Mouse (Mus musculus): Measurements from ENCODE around the gene Slc1a1. TPM values are rescaled to one million over a fixed set of nuclear protein-coding genes. Genes with fewer than 3 reads are reported as not detected.

The Slc1a1 gene
- polyA plus RNA-seq, 2 experiments, result 0.81 to 1.1 TPM

GRCm38 (mm10) chr19:28914598-28914997 lies 79.7 kb downstream of the Slc1a1 start:
- no peaks in the 10 kb centered on the region for H3K9me3 ChIP-seq (ENCODE audit: control insufficient read depth, low read length)
- no peaks in the 10 kb centered on the region for H3K27me3 ChIP-seq (ENCODE audit: control insufficient read depth, insufficient read depth, low read length)
- DNase-seq (ENCODE audit: low spot score), result no peak
- H3K4me1 ChIP-seq (ENCODE audit: control insufficient read depth, insufficient read depth, low read length), result no peaks in the 10 kb centered on the region; the same call in 1 of the 2 replicates
- no peak for TF ChIP-seq POLR2A (IDR thresholded peaks at IDR 0.05; ENCODE audit: borderline replicate concordance, extremely low read depth, insufficient read depth, insufficient read length)
- no peak overlapping the region for H3K9ac ChIP-seq (ENCODE audit: low read depth, low read length, severe bottlenecking)
- H3K4me3 ChIP-seq (replicated peaks; ENCODE audit: low read length), result no peak overlapping the region
- H3K27ac ChIP-seq (replicated peaks; ENCODE audit: low read depth, low read length), result no peak overlapping the region
- no peaks in the 10 kb centered on the region for H3K36me3 ChIP-seq (ENCODE audit: control insufficient read depth, insufficient read depth, low read length)
- 73% methylated on average over 6 of the region's 6 CpGs for WGBS
- H3K4me2 ChIP-seq (replicated peaks; ENCODE audit: low read depth, low read length, severe bottlenecking), result no peak overlapping the region
- ATAC-seq (ENCODE audit: low FRiP score, low read depth), result no peak

GRCm38 (mm10) chr19:28915602-28916250 lies 80.9 kb downstream of the Slc1a1 start:
- Histone ChIP-seq H3K9me3 (ENCODE audit: control insufficient read depth, low read length) (no peaks in the 10 kb centered on the region), H3K4me1 (ENCODE audit: control insufficient read depth, insufficient read depth, low read length) (no peaks in the 10 kb centered on the region; the same call in 1 of the 2 replicates), H3K9ac (ENCODE audit: low read depth, low read length, severe bottlenecking) (no peak overlapping the region), H3K4me2 (replicated peaks; ENCODE audit: low read depth, low read length, severe bottlenecking) (no peak overlapping the region), H3K4me3 (replicated peaks; ENCODE audit: low read length) (no peak overlapping the region), H3K27ac (replicated peaks; ENCODE audit: low read depth, low read length) (no peak overlapping the region), H3K36me3 (ENCODE audit: control insufficient read depth, insufficient read depth, low read length) (no peaks in the 10 kb centered on the region), H3K27me3 (ENCODE audit: control insufficient read depth, insufficient read depth, low read length) (no peaks in the 10 kb centered on the region)
- WGBS, result 85% methylated on average over 2 of the region's 2 CpGs
- no peak for DNase-seq (ENCODE audit: low spot score)
- no peak for TF ChIP-seq POLR2A (IDR thresholded peaks at IDR 0.05; ENCODE audit: borderline replicate concordance, extremely low read depth, insufficient read depth, insufficient read length)
- no peak for ATAC-seq (ENCODE audit: low FRiP score, low read depth)

GRCm38 (mm10) chr19:28916492-28916891 lies 81.6 kb downstream of the Slc1a1 start:
- H3K9ac ChIP-seq (ENCODE audit: low read depth, low read length, severe bottlenecking), result no peak overlapping the region
- H3K9me3 ChIP-seq (ENCODE audit: control insufficient read depth, low read length), result no peaks in the 10 kb centered on the region
- no peak for DNase-seq (ENCODE audit: low spot score)
- no peak overlapping the region for H3K4me3 ChIP-seq (replicated peaks; ENCODE audit: low read length)
- ATAC-seq (ENCODE audit: low FRiP score, low read depth), result no peak
- no peaks in the 10 kb centered on the region for H3K36me3 ChIP-seq (ENCODE audit: control insufficient read depth, insufficient read depth, low read length)
- H3K4me2 ChIP-seq (replicated peaks; ENCODE audit: low read depth, low read length, severe bottlenecking), result no peak overlapping the region
- H3K4me1 ChIP-seq (ENCODE audit: control insufficient read depth, insufficient read depth, low read length), result no peaks in the 10 kb centered on the region; the same call in 1 of the 2 replicates
- no peaks in the 10 kb centered on the region for H3K27me3 ChIP-seq (ENCODE audit: control insufficient read depth, insufficient read depth, low read length)
- H3K27ac ChIP-seq (replicated peaks; ENCODE audit: low read depth, low read length), result no peak overlapping the region
- no peak for TF ChIP-seq POLR2A (IDR thresholded peaks at IDR 0.05; ENCODE audit: borderline replicate concordance, extremely low read depth, insufficient read depth, insufficient read length)
- 61% methylated on average over 4 of the region's 4 CpGs for WGBS

DNA sequence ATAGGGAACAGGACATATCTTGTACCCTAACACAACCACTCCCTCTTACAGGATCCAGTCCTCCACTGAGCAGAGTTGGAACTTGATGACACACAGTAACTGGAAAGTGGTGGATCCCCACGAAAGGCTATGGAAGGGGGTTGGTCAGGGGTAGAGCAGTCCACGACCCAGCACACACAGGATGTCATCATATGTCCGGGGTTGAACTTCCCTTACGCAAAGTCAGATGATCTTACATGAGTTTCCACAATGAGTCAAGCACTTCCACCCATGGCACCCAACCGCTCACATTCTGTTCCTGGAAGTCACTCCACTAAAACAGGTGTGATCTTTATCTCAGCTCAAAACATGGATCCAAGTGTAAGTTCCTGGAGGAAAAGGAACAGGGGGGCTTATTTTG lies 83.0 kb downstream of the Slc1a1 start:
- no peak overlapping the region for H3K4me3 ChIP-seq (replicated peaks; ENCODE audit: low read length)
- no peak overlapping the region for H3K27ac ChIP-seq (replicated peaks; ENCODE audit: low read depth, low read length)
- H3K9ac ChIP-seq (ENCODE audit: low read depth, low read length, severe bottlenecking), result no peak overlapping the region
- 86% methylated on average over 5 of the region's 5 CpGs for WGBS
- no peak overlapping the region for H3K4me2 ChIP-seq (replicated peaks; ENCODE audit: low read depth, low read length, severe bottlenecking)
- DNase-seq (ENCODE audit: low spot score) (no peak), ATAC-seq (ENCODE audit: low FRiP score, low read depth) (no peak)
- H3K36me3 ChIP-seq (ENCODE audit: control insufficient read depth, insufficient read depth, low read length), result no peaks in the 10 kb centered on the region
- no peaks in the 10 kb centered on the region for H3K9me3 ChIP-seq (ENCODE audit: control insufficient read depth, low read length)
- H3K27me3 ChIP-seq (ENCODE audit: control insufficient read depth, insufficient read depth, low read length), result no peaks in the 10 kb centered on the region
- H3K4me1 ChIP-seq (ENCODE audit: control insufficient read depth, insufficient read depth, low read length), result no peaks in the 10 kb centered on the region; the same call in 1 of the 2 replicates
- no peak for TF ChIP-seq POLR2A (IDR thresholded peaks at IDR 0.05; ENCODE audit: borderline replicate concordance, extremely low read depth, insufficient read depth, insufficient read length)

DNA sequence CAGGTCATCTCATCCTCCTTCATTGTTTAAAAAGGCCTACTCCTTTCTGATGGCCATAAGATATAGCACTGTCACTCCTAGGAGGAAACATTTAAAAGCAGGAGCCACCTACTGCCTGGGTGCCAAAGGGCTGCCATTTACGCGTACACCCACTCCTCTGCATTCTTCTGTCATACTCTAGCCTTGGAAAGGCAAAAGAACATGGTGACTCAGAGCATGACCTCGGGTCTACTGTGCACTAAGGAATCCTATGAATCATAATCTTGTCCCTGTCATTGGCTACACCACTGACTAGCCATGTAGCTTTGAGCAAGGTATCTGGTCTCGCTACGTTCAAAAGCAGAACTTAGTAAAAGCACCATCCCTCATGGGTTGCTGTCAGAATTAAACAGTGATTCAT lies 91.5 kb downstream of the Slc1a1 start:
- Histone ChIP-seq H3K9me3 (ENCODE audit: control insufficient read depth, low read length) (no peaks in the 10 kb centered on the region), H3K27ac (replicated peaks; ENCODE audit: low read depth, low read length) (no peak overlapping the region), H3K36me3 (ENCODE audit: control insufficient read depth, insufficient read depth, low read length) (no peaks in the 10 kb centered on the region), H3K4me1 (ENCODE audit: control insufficient read depth, insufficient read depth, low read length) (no peaks in the 10 kb centered on the region), H3K4me3 (replicated peaks; ENCODE audit: low read length) (no peak overlapping the region), H3K27me3 (ENCODE audit: control insufficient read depth, insufficient read depth, low read length) (no peaks in the 10 kb centered on the region), H3K9ac (ENCODE audit: low read depth, low read length, severe bottlenecking) (no peak overlapping the region), H3K4me2 (replicated peaks; ENCODE audit: low read depth, low read length, severe bottlenecking) (no peak overlapping the region)
- 93% methylated on average over 5 of the region's 5 CpGs for WGBS
- TF ChIP-seq POLR2A (IDR thresholded peaks at IDR 0.05; ENCODE audit: borderline replicate concordance, extremely low read depth, insufficient read depth, insufficient read length), result no peak
- ATAC-seq (ENCODE audit: low FRiP score, low read depth), result no peak
- no peak for DNase-seq (ENCODE audit: low spot score)

Data from limb, embryonic 14.5 days (tissue).